Mouse (Mus musculus) myocyte (in vitro differentiated cells): ENCODE results near the gene Olfr692.

Experiments used
- E2F4 ChIP-seq: IDR thresholded peaks from one replicate; pipeline ENCODE4 v1.6.1; 2011; ENCODE audit warnings: mild to moderate bottlenecking, control low read depth, moderate library complexity; ENCODE audit not compliant: insufficient read depth
- MAX ChIP-seq: IDR thresholded peaks from one replicate; pipeline ENCODE4 v1.6.1; 2011; ENCODE audit warnings: low read depth, mild to moderate bottlenecking, control low read depth
- POLR2A ChIP-seq: IDR thresholded peaks from one replicate; pipeline ENCODE4 v1.6.1; 2011; ENCODE audit warnings: low read depth, mild to moderate bottlenecking, control low read depth, moderate library complexity; ENCODE audit not compliant: insufficient read length
- POLR2AphosphoS2 ChIP-seq: IDR thresholded peaks from one replicate; pipeline ENCODE4 v1.6.1; 2011; ENCODE audit warnings: low read depth, control low read depth; ENCODE audit not compliant: insufficient read length
- SRF ChIP-seq: IDR thresholded peaks from one replicate; pipeline ENCODE4 v1.6.1; 2011; ENCODE audit warnings: low read depth; ENCODE audit not compliant: control insufficient read depth, insufficient read length
- TCF12 ChIP-seq: IDR thresholded peaks from one replicate; pipeline ENCODE4 v1.6.1; 2011; ENCODE audit warnings: mild to moderate bottlenecking, control low read depth; ENCODE audit not compliant: poor library complexity, insufficient read depth, severe bottlenecking
- USF1 ChIP-seq: IDR thresholded peaks from one replicate; pipeline ENCODE4 v1.6.1; 2011; ENCODE audit warnings: low read depth, mild to moderate bottlenecking, control low read depth, moderate library complexity

GRCm38 (mm10) chr7:105373976-105374375, 5.9 kb downstream of the Olfr692 start:
- TF ChIP-seq POLR2A = no peak
- TF ChIP-seq SRF = no peak
- TF ChIP-seq USF1 = no peak
- no peak for TF ChIP-seq POLR2AphosphoS2
- no peak for TF ChIP-seq TCF12
- TF ChIP-seq E2F4 = no peak
- TF ChIP-seq MAX = no peak
